Mouse (Mus musculus): ENCODE data around the gene Pank3.
"Not testable (repeated sequence)": the region's sequence is repeated elsewhere in the genome, so short reads cannot be mapped to it uniquely, and the experiment has no call there.

Gene Pank3

DNA sequence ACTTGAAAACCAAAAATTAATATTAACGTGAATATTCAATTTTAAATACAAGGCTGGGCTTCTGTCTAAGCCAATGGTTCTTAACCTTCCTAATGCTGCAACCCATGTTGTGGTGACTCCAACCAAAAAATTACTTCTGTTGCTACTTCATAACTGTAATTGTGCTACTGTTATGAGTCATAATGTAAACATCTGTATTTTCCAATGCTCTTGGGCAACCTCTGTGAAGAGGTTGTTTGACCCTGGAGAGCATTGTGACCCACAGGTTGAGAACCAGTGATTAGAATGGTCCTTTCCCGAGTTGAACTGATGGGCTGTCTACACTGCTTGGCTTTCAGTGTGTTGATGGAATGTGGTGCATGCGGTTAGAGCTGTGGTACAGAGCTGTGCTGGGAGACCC lies 7.2 kb downstream of the Pank3 start:
- no peak for DNase-seq (ENCODE audit: low spot score in 2 of 2)

DNA sequence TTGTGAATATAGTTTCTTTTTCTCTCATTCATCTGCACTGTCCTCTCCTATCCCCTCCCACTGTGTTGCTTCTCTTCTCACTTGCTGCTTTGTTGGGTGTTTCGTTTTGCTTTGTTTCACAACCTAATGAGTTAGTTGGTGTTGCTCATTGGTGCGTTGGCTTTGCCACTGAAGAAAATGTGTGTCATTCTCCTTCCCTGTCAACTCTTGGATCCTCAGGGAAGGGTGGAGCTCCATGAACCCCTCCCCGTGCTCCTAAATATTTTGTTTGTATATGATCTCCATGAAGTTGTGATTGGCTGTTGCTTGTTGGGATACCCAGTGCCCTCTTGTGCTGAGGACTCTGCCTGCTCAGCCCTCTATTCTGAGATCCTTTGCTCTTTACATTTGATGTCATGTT lies 11.1 kb downstream of the Pank3 start:
- DNase-seq (ENCODE audit: low spot score in 2 of 2) = no peak

DNA sequence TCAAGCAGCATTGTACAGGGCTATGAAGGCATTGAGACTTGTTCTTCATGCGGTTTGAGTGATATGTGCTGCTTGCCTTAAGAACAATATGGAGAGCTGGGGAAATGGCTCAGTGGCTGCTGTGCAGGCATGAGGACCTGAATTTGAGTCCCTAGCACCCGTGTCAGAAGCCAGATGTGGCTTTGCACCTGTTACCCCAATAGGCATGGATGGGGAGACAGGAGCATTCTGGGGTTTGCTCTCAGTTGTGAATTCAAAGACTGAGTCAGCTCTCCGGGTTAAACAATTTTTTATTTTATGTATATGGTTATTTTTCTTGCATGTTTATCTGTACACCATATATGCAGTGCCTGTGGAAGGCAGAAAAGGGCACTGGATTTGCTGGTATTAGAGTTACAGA lies 13.2 kb downstream of the Pank3 start:
- DNase-seq (ENCODE audit: low spot score in 2 of 2) = no peak

DNA sequence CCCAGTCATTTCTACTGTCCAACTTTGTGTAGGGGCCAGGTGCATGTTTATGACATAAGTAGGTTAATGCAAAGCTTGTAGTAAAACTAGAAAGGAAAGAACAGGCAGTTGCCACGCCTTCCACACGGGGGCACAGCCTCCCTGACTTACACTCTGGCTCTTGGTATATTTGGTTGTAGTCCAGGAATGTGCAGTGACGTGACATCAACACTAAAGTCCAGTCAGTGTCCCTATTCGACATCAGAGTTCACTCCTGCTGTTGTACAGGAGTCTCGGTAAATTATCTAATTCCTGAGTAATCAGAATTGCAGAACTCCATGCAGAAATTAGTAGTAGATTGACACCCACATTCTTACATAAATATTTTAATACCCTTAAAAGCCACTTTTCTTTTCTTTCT lies 13.8 kb downstream of the Pank3 start:
- no peak for DNase-seq (ENCODE audit: low spot score in 2 of 2)

DNA sequence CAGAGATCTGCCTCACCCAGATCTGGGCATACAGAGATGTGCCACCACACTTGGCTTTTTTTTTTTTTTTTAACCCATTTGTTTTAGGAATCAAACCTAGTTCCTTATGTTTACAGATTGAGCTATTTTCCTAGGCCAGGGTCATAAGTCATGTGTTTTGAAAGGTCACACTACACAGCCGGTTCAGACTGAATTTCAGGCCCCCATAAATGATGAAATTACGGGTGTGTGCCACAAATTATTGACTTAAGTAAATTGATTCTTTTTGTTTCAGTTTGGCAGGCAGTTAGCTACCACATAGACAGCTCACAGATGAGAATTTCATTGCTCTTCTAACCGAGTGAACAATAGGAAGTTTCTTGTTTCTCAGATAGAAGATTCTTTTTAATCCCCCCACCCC lies 14.7 kb downstream of the Pank3 start:
- DNase-seq (ENCODE audit: low spot score in 2 of 2) = no peak

DNA sequence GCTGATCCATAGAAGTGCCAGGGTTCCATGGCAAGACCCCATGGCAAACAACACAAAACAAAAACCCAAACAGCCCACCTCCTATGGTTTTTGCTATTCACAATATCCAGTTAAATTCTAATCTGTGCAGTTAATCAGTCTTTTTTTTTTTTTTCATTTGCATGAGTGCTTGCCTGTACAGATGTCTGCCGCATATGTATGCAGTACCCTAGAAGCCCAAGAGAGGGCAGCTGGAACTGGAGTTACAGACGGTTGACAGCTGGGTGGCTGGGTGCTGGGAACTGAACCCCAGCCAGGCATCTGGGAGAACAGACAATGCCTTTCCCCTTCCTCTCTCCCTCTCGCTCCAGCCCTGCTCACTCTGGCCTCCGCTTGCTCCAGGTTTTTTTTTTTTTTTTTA lies 15.3 kb downstream of the Pank3 start:
- no peak for DNase-seq (ENCODE audit: low spot score in 2 of 2)

DNA sequence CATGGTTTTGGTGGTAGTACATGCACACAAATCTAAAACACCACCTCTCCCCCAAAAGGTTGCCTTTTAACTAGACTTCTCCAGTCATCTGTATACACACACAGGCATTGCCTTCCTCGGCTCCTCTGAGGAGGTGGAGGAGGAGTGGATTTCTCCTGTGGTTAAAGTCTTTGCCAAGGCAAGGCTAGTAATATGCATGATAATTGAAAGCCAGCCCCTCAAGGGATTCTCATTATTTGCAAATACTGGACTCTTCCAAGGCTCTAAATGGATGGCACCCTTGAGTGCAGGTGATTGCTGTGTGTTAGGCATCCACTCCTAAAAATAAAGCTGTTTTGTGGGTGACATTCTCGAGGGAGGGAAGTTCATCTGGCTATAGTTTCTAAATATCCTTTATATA lies 19.2 kb downstream of the Pank3 start:
- no peak for DNase-seq (ENCODE audit: low spot score in 2 of 2)

DNA sequence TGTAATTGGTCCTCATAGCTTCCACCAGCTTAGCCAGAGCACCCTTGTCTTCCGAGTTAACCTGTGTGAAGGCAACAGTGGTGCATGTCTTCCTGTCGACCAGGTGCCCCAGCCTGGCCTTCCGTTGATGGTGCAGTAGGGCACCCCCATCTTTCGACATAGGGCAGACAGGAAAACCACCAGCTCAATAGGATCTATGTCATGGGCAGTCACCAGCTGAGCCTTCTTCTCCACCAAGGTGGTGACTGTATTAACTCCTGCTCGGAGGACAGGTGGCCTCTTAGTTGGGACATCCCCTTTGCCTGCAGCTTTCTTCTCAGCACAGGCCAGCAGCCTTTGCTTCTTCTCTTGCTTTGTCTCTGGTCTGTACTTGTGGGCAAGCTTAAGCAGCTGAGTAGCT lies 23.5 kb downstream of the Pank3 start:
- DNase-seq (ENCODE audit: low spot score in 2 of 2) = not testable (repeated sequence)

DNA sequence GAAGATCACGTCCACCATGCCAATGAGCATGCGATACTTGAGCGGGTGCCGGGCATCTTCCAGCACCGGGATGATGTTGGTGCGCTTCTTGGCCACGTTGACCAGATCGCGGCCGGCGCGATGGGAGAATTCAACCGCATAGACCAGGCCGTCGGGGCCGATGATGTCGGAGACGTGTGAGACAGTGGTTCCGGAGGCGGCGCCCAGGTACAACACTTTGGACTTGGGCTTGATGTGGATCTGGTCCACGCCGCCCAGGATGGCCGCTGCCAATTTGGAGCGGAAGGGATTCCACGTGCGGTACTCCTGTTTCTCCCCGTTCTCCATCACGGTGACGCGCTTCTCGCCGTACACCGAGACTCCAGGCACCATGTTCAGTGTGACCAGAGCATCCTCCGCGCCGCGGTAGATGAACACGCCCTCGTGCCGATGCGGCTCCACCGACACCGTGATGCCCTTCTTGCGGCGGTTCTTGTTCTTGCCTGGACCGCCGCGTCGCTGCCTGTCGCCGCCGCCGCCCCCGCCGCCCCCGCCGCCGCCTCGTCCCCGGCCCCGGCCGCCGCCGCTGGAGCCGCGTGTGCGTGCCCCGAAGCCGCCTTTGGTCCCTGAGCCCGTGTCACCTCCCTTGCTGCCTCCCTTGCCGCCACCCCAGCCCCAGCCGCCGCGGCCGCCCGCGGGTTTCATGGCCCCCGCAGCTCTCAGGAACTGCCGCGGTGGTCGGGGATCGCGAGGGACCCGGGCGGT lies 28.6 kb downstream of the Pank3 start:
- DNase-seq (ENCODE audit: low spot score in 2 of 2) = peak; percentile 70 to 72

DNA sequence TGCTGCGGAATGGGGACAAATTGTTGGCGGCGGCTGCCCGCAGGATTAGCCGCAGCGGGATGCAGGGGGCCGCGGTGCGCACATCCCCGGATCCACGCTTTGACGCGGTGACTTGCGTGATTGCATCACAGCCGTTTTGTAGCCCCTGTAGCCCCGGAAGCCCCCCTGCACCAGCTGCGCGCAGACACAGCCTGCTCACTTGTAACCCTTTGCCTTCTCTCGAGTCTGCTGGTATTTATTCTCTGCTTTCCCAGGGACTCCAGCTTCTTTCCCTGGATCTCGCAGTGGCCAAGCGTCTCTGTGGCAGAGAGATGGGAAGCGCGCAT lies 29.2 kb downstream of the Pank3 start:
- peak; percentile 91 to 92 for DNase-seq (ENCODE audit: low spot score in 2 of 2)

DNA sequence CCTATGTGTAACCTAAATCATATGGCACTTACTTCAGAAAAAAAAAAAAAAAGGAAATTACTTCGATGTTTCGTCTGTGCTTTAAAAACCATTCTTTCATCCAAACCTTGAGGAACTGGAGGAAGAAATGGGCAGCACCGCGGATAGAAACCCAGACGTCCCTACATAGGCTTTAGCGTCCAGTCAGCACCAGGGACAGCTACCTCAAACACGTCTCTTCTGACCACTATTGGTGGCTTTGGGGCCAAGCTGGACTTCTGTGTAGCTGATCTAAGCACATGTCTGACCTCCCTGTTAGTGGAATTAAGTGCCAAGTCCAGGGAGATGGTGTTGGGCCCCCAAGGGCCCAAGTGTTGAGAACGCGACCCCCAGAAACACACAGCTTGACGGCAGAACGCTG lies 29.6 kb downstream of the Pank3 start, which contains the start of gene Fbll1:
Gene Fbll1 (minus strand): TSS at position 11 of the 400 bp plus-strand sequence.
- DNase-seq (ENCODE audit: low spot score in 2 of 2) = peak; percentile 40 to 44

DNA sequence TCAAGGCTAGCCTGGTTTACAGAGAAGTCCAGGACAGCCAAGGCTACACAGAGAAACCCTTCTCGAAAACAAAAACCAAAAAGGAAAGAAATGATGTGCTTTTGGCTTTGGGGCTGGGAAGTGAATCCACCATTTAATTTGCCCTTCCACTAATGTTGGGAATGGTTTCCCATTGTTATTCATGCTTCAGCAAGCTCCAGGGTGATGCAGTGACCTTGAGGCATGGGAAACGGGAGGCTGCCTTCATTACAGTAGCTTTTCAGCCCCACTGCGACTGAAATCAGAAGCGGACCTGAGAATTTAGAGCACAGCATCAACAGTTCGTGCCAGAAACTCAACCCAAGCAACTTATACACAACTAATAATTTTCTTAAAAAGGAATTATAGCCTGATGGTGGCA lies 32.0 kb downstream of the Pank3 start:
- DNase-seq (ENCODE audit: low spot score in 2 of 2) = no peak

DNA sequence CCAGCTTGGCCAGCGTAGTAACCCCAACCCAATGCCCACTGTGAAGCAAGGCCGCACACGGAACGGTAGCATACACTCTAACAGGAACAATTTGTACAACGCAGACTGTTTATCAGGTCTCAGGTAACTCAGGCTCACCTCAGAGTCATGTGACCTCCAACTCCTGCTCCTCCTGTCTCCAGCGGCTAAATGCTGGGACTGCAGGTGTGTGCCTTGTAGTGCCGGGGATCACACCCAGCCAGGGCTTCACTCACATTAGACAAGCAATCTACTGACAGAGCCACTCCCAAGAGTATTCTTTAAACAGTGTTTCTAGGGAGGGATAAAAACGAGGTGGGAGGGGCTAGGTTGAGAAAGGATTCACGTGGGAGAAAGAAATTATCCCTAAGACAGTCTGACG lies 42.2 kb downstream of the Pank3 start:
- no peak for DNase-seq (ENCODE audit: low spot score in 2 of 2)

DNA sequence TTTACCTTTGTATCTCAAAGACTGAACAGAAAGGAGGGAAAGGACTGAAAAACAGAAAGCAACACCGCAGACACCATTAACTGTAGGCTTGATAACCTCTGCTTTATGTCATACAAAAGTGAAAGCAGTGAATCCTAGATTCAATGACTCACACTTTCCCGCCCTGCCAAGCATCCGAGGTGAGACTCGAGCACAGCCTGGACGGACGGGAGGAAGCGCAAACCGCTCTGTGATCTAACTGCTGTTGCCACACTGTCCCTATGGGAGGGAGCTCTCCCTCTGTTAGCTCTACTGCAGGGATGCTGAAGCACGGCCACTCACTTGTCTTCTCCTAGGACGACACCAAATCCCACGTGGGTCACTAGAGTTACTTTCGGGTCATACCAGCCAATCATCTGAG lies 47.0 kb downstream of the Pank3 start:
- DNase-seq (ENCODE audit: low spot score in 2 of 2) = no peak

DNA sequence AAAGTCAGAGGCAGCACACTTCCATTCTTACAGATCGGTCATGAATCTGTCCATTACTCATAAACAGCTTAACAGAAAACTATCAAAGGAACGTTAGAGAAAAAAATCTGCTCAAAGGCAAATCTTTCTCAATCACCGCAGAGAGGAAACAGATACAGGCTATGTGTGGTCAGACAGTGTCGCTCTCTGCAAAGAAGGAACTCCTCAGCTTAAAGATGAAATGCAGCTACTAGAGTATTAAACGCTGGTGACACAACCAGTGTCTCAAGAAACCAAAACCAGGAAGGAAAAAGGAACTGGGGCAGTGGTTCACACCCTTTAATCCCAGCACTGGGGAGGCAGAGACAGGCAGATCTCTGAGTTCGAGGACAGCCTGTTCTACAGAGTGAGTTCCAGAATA lies 58.4 kb downstream of the Pank3 start:
- no peak for DNase-seq (ENCODE audit: low spot score in 2 of 2)

DNA sequence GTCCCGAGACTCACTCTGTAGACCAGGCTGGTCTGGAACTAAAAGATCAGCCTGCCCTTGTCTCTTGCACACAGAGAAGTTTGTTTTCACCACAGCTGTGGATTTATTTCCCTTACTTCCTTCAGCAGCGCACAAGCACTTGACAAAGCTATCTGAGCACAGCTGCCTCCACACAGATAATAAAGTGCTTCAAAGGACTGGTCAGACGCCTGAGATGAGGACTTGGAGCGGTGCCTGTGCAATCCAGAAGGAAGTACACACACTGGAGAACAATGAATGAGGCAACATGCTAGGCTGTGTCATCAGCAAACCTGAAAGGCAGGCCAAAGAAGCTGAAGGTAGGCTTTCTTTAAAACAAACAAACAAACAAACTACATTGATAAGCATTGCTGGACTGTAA lies 62.9 kb downstream of the Pank3 start:
- DNase-seq (ENCODE audit: low spot score in 2 of 2) = peak in 1 of 2 experiments; percentile 54

DNA sequence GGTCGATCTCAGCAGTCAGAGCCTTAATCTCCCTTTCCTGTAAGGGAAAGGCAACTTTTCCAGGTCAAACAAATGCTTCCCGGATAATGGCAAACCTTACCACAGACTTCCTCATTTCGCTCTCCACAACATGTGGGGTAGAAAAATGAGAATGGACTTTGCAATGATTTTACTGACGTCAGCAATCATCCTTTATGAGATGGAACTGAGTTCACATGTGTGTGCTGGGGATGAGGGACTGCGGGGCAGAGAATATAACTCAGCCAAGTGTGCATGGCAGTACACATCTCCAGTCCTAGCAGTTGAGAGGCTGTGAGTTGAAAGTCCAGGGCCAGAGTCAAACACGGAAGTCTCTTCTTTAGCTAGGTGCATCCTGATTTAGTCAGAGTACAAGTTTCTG lies 64.0 kb downstream of the Pank3 start:
- DNase-seq (ENCODE audit: low spot score in 2 of 2) = no peak

DNA sequence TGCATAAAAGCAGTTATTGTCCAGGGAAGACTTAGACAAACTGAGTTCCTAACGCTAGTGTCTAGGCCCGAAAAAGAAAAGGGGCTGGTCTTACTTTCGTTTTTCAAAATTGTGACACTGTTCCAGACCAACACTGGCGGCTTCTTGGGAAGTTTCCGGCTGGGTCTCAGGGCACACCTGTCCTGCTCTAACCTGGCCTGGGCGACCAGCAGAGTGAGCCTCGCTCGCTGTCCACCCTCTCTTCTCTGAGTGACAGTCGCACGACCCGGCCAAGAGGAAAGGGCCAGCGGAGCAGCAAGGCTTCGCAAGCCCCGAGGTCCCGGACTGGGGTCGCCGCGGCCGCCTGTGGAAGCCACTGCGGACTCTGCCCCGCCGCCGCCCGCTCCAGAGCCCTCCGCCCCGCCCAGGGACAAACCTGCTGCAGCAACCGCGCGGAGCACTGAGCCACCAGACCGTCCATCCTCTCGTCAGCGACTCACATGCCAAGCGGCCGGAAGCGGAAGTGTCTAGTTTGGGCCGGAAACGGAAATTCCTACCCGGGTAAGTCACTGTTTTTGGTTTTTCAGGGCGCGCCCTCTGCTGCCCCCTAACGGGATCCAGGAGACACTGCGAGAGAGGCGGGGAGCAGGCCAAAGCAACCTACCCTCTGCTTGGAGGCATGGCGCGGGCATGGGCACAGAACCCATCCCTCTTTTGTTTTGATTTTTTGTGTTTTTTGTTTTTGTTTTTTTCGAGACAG lies 64.9 kb downstream of the Pank3 start, which contains the start of gene Rars:
Gene Rars (minus strand): TSS at position 485 of the 739 bp plus-strand sequence.
- DNase-seq (ENCODE audit: low spot score in 2 of 2) = peak; percentile 95 to 96

DNA sequence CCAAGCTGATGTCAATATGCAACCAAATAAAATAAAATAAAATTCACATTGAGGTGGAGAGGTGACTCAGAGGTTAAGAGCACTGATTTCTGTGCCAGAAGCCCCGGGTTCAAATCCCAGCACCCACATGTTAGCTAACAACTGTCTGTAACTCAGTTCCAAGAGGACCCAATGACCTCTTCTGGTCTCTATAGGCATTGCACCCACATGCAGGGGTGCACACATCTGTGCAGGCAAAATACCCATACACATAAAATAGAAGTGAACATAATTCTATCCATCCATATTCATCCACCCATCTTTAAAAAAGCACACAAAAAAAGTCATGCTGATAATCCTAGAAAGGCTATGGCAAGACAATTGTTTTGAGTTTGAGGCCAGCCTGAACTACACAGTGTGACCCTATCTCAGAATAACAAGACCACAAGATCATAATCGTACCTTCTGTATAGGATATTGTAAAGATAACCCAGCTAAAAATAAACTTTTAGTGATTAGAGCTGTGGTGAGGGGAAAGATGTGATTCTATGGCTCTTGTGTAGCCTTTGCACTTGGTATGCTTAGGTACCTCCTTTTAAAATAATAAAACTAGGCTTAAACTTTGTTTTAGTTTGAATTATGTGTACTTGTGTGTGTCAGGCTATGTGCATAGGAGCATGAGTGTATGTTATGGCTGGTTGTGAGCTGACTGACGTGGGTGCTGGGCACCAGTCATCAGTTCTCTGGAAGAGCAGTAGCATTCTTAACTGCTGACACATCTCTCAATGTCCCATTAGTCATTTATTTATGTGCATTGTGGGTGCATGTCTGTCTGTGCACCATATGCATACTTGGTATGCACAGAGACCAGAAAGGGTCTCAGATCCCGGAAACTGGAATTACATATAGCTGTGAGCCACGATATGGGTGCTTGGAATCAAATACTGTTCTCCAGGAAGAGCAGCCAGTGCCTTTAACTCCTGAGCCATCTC lies 68.2 kb downstream of the Pank3 start:
- DNase-seq (ENCODE audit: low spot score in 2 of 2) = no peak

DNA sequence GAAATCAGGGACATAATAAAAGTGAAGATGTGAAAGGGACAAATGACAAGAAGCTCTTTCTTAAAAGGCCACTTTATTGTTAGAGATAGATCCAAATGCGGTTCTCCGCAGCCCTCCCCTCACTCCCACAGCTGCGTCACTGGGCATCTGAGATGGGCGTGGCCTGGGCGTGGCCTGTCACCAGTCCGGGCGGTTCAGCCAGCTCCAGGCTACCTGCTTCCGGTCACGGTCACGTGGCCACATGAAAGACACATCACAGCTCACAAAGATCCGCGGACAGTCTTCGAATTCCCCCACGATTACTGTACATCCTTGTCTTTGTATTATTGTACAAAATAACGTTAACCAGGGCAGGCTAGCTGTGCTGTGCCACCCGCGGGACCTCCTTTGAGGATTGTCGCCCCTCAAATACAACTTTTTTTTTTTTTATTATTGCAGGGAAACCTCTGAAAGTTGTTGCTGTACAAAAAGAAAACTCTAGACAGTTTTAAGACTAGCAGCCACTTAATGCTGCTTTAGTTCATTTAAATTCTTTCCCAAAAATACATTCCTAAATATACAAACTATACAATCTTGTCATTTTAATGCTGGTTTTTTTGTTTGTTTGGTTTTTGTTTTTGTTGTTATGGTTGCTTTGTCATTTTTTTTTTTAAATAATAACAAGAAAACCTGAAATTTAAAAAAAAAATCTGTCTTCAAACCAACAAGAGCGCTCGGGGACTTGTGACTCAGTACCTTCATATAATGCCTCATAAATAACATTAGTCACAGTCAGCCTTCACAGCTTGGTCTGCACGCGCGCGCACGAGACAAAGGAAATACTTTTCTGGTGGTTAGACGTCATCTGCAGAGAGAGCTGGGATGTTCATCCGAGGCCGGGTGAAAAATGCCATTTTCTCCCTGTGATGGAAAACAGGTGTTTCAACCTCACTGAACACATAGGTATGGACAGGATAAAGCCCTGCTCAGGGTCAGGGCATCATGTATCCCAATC lies 69.4 kb downstream of the Pank3 start:
- DNase-seq (ENCODE audit: low spot score in 2 of 2) = peak; percentile 73 to 83

DNA sequence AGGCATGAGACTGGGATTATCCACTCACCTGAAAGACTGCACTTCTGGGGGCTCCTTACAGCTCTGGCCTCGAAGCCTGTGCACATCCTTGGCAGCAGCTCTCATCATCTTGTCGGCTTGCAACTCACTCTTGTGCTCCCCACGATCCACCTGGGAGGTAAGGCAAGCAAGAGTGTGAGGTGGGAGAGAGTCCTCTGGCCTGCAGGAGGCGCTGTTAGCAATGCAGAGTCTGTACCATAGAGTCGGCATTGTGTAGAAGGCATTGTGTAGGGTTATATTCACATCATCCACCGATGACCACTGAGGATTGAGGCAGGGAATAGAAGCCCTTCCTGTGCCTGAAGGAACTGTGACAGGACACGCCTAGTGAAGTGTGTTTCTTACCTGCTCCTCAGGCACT lies 71.0 kb downstream of the Pank3 start:
- no peak for DNase-seq (ENCODE audit: low spot score in 2 of 2)

All from right cerebral cortex, postnatal 10 days (tissue).